Mouse (Mus musculus) adipocyte (in vitro differentiated cells): ENCODE data around the gene 9230112D13Rik.
A peak's percentile ranks its signal among the peaks of the same experiment; 100 is the strongest.

Experiments used
- DNase-seq: peaks from one replicate; pipeline ENCODE4 v3.0.0-alpha.2; 2016; ENCODE audit warnings: low spot score

The 9230112D13Rik gene

GRCm38 (mm10) chr14:34499664-34500063, 22.9 kb downstream of the 9230112D13Rik start:
- DNase-seq, result peak; percentile 35

- DNase-seq, result peak; percentile 36
These were observed 25.3 kb downstream of the 9230112D13Rik start for GRCm38 (mm10) chr14:34497346-34497745.

DNA sequence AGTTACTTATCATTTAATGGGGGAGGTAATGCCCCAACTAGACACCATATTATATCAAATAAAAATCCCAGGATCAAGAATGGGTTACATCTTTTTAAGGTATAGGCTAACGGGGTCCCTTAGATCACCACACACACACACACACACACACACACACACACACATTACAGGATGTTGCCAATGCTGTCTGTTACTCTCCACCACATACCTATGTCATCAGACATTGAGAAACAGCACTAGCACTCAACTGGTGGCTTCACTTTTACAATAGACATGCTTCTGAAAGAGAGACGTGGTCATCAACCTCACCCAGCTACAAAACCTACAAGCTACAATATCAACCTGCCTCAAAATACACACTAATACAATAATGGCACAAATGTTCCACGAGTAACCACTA, 28.9 kb downstream of the 9230112D13Rik start:
- no peak for DNase-seq

DNA sequence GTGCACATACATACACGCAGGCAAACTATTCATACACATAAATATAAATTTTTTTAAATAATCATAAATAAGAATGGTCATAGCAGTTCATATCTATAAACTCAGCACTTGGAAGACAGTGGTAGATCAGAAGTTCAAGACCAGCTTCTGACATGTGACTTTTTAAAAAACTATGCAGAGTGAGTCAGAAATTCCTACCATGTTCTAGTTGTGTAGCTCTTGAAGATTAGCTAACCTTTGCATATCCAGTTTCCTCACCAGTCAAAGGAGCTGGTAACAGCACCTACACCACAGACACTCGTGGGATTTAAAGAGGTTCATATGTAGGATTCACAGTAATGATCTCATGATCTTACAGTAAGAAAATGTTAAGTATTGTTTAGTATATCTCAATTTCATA, 29.9 kb downstream of the 9230112D13Rik start:
- DNase-seq, result no peak

- no peak for DNase-seq
These were observed 31.6 kb downstream of the 9230112D13Rik start for GRCm38 (mm10) chr14:34490965-34491364.

DNA sequence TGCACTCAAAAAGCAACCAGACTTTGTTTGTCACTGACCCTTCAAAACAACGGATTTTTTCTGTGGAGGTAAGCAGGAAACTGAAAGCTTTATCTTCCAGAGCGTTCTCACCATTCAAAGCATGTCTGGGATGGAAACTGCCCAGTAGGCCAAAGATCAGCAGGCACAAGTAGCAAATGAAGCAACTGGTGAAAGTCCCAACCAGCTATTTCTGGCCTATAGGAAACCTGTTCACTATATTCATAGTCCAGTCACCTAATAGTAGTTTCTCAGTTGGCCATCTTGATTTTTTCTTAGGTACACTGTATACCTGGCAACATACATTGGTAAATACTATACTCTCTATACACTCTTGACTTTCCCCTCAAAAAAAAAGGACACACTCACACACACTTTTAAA, 32.7 kb downstream of the 9230112D13Rik start:
- DNase-seq, result peak; percentile 77

DNA sequence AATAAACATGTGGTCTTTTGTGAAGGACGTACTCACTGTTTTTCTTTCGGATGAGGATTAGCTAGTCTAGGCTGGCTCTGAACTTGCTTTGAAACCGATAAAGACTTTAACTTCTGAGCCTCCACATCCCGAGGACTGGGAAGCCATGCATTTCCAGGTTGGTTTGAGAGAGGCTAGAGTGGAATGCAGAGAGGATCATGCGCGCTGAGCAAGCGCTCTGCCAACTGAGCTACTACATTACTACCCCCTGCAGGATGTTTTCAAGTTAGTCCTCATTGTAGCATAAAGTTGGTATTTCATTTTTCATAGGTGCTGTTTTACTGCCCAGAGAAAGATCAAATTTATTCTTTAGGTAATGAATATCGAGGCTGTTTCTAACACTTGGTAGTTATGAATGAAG, 36.4 kb downstream of the 9230112D13Rik start:
- DNase-seq, result no peak

DNA sequence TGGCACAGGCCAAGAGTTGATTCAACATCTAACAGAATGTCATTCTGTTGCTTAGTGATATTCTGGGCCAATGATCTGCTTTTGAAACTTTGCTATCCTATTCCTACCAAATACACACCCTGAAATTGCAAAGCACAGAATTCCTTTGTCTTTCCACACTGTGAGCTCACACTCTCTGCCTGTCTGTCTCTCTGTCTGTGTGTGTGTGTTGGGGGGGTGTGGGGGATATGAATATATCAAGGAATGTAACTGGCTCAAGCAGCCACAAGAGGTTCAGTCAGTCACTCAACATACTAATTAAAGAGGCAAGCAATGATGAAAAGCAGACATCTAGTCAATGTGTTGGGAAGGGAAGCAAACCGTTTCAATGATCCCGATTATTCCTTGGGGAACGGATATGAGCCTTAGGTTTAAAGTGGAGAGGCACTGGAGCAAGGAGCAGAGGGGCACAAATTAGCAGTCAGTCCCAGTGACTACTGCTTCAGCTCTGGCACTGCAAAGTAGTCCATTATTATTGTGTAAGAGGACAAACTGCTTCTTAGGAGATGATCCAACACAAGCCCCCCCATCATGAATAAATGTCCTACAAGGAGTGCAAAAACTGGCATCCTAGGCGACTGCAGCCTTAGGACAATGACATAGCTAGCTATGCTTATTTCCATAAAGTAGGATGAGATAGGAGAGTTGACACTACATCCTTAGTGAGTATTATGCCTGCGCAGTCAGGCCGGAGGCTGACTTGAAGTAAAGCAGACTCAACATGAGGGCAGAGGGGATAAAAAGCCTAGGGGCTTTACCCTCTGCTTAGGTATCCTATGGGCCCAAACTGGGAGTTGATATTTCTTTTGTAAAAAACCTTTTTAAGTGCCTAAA, 38.9 kb downstream of the 9230112D13Rik start:
- no peak for DNase-seq

GRCm38 (mm10) chr14:34471591-34471990, 51.0 kb downstream of the 9230112D13Rik start:
- no peak for DNase-seq

- peak; percentile 75 for DNase-seq
These were observed 56.3 kb downstream of the 9230112D13Rik start for GRCm38 (mm10) chr14:34466291-34466690.
